Mouse (Mus musculus) ES-Bruce4 (cell line): ENCODE data around the gene Ak1. TPM values are rescaled to one million over a fixed set of nuclear protein-coding genes. Genes with fewer than 3 reads are reported as not detected.
A peak's percentile ranks its signal among the peaks of the same experiment; 100 is the strongest.

Experiments used
- H3K27ac ChIP-seq: 2 replicates; pipeline ENCODE4 v1.5.1; 2012; ENCODE audit warnings: low read length, inconsistent platforms; ENCODE audit not compliant: insufficient read depth
- H3K27me3 ChIP-seq: 2 replicates; pipeline ENCODE4 v1.6.1; 2012; ENCODE audit warnings: mild to moderate bottlenecking, low read length, inconsistent platforms; ENCODE audit not compliant: control insufficient read depth, poor library complexity, insufficient read depth, severe bottlenecking
- H3K36me3 ChIP-seq: 2 replicates; pipeline ENCODE4 v1.6.1; 2012; ENCODE audit warnings: inconsistent platforms, mild to moderate bottlenecking, low read length, moderate library complexity; ENCODE audit not compliant: control insufficient read depth, poor library complexity, insufficient read depth, severe bottlenecking
- H3K4me1 ChIP-seq: one replicate; pipeline ENCODE4 v1.8.1; 2011; ENCODE audit warnings: low read length; ENCODE audit not compliant: control insufficient read depth, insufficient read depth
- H3K4me3 ChIP-seq: 2 replicates; pipeline ENCODE4 v1.5.1; 2011; ENCODE audit warnings: low read depth, mild to moderate bottlenecking, low read length
- H3K9ac ChIP-seq: 2 replicates; pipeline ENCODE4 v1.6.1; 2012; ENCODE audit warnings: low read depth, mild to moderate bottlenecking, inconsistent platforms; ENCODE audit not compliant: poor library complexity, severe bottlenecking
- H3K9me3 ChIP-seq: replicated peaks from 2 replicates; pipeline ENCODE4 v1.6.1; 2012; ENCODE audit warnings: mild to moderate bottlenecking, low read length, inconsistent platforms; ENCODE audit not compliant: control insufficient read depth, poor library complexity, insufficient read depth, severe bottlenecking
- CTCF ChIP-seq: IDR thresholded peaks from one replicate; pipeline ENCODE4 v1.8.1; 2011; ENCODE audit warnings: low read depth, low read length
- EP300 ChIP-seq: IDR thresholded peaks from 2 replicates; pipeline ENCODE4 v1.6.1; 2011; ENCODE audit warnings: low read depth, low read length; ENCODE audit not compliant: insufficient read depth
- POLR2A ChIP-seq: IDR thresholded peaks from one replicate; pipeline ENCODE4 v1.8.1; 2011; ENCODE audit warnings: low read length; ENCODE audit not compliant: insufficient read depth
- polyA plus RNA-seq: library from polyadenylated mRNA; stranded (reverse); fragments of >200 nt; gene quantifications from 2 replicates; pipeline ENCODE4 v1.2.4, GENCODE M21; 2011; ENCODE audit warnings: low read depth; ENCODE audit not compliant: missing spikeins, insufficient read depth, insufficient read length

Ak1 gene
- polyA plus RNA-seq, 1 experiment, result 71.8 TPM

GRCm38 (mm10) chr2:32634277-32635105 is 12.9 kb downstream of the Ak1 start:
- Histone ChIP-seq H3K4me1 (no peaks in the 10 kb centered on the region), H3K9me3 (no peaks in the 10 kb centered on the region), H3K27ac (no peak overlapping the region)

GRCm38 (mm10) chr2:32636617-32637016 is 15.1 kb downstream of the Ak1 start:
- H3K27me3 ChIP-seq, result no peaks in the 10 kb centered on the region
- H3K36me3 ChIP-seq, result peaks cover 12% of the 10 kb centered on the region
- H3K4me1 ChIP-seq, result no peaks in the 10 kb centered on the region
- no peak overlapping the region for H3K27ac ChIP-seq
- no peak overlapping the region for H3K9ac ChIP-seq
- TF ChIP-seq EP300 (no peak), POLR2A (no peak), CTCF (no peak)
- H3K9me3 ChIP-seq, result no peaks in the 10 kb centered on the region
- H3K4me3 ChIP-seq, result no peak overlapping the region

More at GRCm38 (mm10) chr2:32634277-32635105, 12.9 kb downstream of the Ak1 start:
- H3K27me3 ChIP-seq, result no peaks in the 10 kb centered on the region
- H3K9ac ChIP-seq, result no peak overlapping the region
- no peak for TF ChIP-seq CTCF
- no peak for TF ChIP-seq POLR2A
- H3K4me3 ChIP-seq, result no peak overlapping the region
- H3K36me3 ChIP-seq, result peaks cover 12% of the 10 kb centered on the region

- Histone ChIP-seq H3K27ac (no peak overlapping the region), H3K36me3 (peaks cover 12% of the 10 kb centered on the region), H3K9ac (peak overlapping the region; percentile 13; the same call in 1 of the 2 replicates), H3K27me3 (no peaks in the 10 kb centered on the region), H3K9me3 (no peaks in the 10 kb centered on the region), H3K4me3 (peak overlapping the region; percentile 20; the same call in 1 of the 2 replicates), H3K4me1 (no peaks in the 10 kb centered on the region)
- TF ChIP-seq CTCF (no peak), POLR2A (no peak), EP300 (no peak)
Measured at GRCm38 (mm10) chr2:32637778-32638281, 16.3 kb downstream of the Ak1 start.

DNA sequence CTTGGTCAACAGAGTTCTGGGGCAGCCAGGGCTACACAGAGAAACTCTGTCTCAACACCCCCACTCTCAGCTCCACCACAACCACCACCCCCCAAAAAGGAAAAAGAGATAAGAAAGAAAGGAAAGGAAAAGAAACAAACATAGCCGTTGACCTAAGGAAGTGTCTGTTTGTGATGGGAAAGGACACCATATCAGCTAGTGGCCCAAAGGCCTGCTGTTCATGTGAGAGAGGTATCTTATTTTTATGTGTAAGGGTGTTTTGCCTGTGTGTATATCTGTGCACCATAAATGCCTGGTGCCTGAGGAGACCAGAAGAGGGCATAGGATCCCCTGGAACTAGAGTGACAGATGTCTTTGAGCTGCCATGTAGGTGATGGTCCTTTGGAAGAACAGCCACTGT is 18.1 kb downstream of the Ak1 start:
- no peak overlapping the region for H3K9ac ChIP-seq
- H3K4me1 ChIP-seq, result no peaks in the 10 kb centered on the region
- H3K4me3 ChIP-seq, result no peak overlapping the region
- no peaks in the 10 kb centered on the region for H3K27me3 ChIP-seq
- TF ChIP-seq POLR2A (no peak), CTCF (no peak), EP300 (no peak)
- H3K27ac ChIP-seq, result no peak overlapping the region
- no peaks in the 10 kb centered on the region for H3K9me3 ChIP-seq
- 0 out of 2 replicates have a peak, but pooled peaks cover 1% of the 10 kb centered on the region for H3K36me3 ChIP-seq

DNA sequence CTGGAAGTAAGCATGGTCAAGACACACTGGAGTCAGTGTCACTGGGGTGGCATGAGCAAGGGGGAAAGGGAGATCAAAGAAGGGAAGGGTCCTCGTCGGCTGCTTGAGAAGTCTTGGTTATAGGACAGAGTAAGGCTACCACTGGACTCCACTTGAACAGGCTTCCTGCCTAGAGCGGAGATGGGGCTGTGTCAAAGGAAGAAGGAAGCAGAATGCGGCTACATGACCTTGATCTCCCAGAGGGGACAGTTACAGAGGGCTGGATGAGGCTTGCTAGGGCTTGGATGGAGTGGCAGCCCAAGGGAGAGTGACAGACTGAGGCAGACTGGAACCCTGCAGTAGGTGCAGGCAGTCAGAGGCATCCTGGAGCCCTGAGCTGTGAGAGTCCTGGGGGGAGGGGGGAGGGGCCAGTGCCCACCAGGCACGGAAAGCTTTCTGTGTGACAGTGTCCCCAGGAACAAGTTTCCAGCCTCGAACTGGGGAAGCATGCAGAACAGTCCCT is 19.0 kb downstream of the Ak1 start:
- no peaks in the 10 kb centered on the region for H3K27me3 ChIP-seq
- peaks cover 2% of the 10 kb centered on the region for H3K4me1 ChIP-seq
- H3K4me3 ChIP-seq, result no peak overlapping the region
- no peak overlapping the region for H3K27ac ChIP-seq
- no peaks in the 10 kb centered on the region for H3K36me3 ChIP-seq
- TF ChIP-seq EP300 (no peak), CTCF (no peak), POLR2A (no peak)
- no peaks in the 10 kb centered on the region for H3K9me3 ChIP-seq
- no peak overlapping the region for H3K9ac ChIP-seq

- Histone ChIP-seq H3K4me1 (peaks cover 6% of the 10 kb centered on the region), H3K9me3 (no peaks in the 10 kb centered on the region), H3K9ac (no peak overlapping the region), H3K27ac (no peak overlapping the region), H3K36me3 (no peaks in the 10 kb centered on the region), H3K27me3 (no peaks in the 10 kb centered on the region), H3K4me3 (no peak overlapping the region)
- no peak for TF ChIP-seq POLR2A
Measured at GRCm38 (mm10) chr2:32641810-32642209, 20.3 kb downstream of the Ak1 start.
